Mouse (Mus musculus): Measurements from ENCODE around the gene Aoah.

Aoah gene

GRCm38 (mm10) chr13:21066021-21066420 lies 272.1 kb downstream of the Aoah start:
- DNase-seq (ENCODE audit: low spot score in 2 of 2), result no peak

- no peak for DNase-seq (ENCODE audit: low spot score in 2 of 2)
Observed at GRCm38 (mm10) chr13:21074847-21075246, 280.9 kb downstream of the Aoah start, which contains the start of gene Olfr1370. TSS of gene Olfr1370 (minus strand) at chr13:21074947.

- DNase-seq (ENCODE audit: low spot score in 2 of 2), result no peak
Observed at GRCm38 (mm10) chr13:21082686-21083085, 288.8 kb downstream of the Aoah start.
